Mouse (Mus musculus): Measurements from ENCODE around the gene Ankrd17. TPM values are rescaled to one million over a fixed set of nuclear protein-coding genes. Genes with fewer than 3 reads are reported as not detected.

The Ankrd17 gene
- total and polyA plus RNA-seq, 3 experiments = 34.6 to 67.3 (median 35.0) TPM

DNA sequence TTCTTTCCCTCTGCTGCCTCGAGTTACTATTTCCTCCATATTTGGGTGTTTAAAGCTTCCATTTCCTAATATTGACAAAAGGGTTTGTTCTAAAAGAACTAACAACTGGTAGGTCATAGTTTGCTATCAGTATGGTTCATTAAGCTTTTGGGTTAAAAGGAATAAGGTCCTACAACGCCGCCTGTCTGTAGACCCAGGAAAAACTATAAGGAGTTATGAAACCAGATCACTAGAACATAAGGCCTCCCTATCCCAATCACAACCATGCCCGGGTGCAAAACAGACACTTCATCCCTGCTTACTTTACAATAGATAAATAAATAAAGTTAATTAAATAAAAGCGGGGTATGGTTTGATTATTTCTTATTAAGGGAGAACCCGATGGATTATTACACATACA is 1.9 kb downstream of the Ankrd17 start (continued):
- TF ChIP-seq RCOR1 (IDR thresholded peaks at IDR 0.05; ENCODE audit: low read depth, low read length) = 0 out of 2 replicates have a peak, but pooled peaks have one; percentile 13
- no peak for TF ChIP-seq ZNF384 (IDR thresholded peaks at IDR 0.05; ENCODE audit: low read depth, low read length)
- no peak for TF ChIP-seq POLR2A (IDR thresholded peaks at IDR 0.05; ENCODE audit: control insufficient read depth in 1 of 2, insufficient read depth in 1 of 2, low read depth in 1 of 2, low read length in 2 of 2, poor library complexity in 1 of 2)
- no peak for TF ChIP-seq MAFK (IDR thresholded peaks at IDR 0.05; ENCODE audit: borderline replicate concordance, low read depth, low read length)
- TF ChIP-seq TAL1 (IDR thresholded peaks at IDR 0.05; ENCODE audit: low read length) = no peak
- peak in 2 of 3 experiments; percentile 51 to 76; a peak in 3 of 6 replicates for TF ChIP-seq CTCF (IDR thresholded peaks at IDR 0.05 in 2 of 3, conservative IDR thresholded peaks at IDR 0.05 in 1 of 3; ENCODE audit: control insufficient read depth in 1 of 3, insufficient read depth in 1 of 3, low read depth in 2 of 3, low read length in 3 of 3, poor library complexity in 1 of 3, severe bottlenecking in 1 of 3)
- TF ChIP-seq CHD2 (IDR thresholded peaks at IDR 0.05; ENCODE audit: low read length) = no peak
- TF ChIP-seq E2F4 (IDR thresholded peaks at IDR 0.05; ENCODE audit: borderline replicate concordance, low read depth, low read length) = no peak
- peak; percentile 40; the same call in 1 of the 2 replicates for TF ChIP-seq GATA1 (IDR thresholded peaks at IDR 0.05; ENCODE audit: low read depth, low read length)
- peak; percentile 58 for TF ChIP-seq RAD21 (IDR thresholded peaks at IDR 0.05; ENCODE audit: low read depth, low read length)
- peak; percentile 54 for TF ChIP-seq SMC3 (IDR thresholded peaks at IDR 0.05; ENCODE audit: low read depth, low read length)

DNA sequence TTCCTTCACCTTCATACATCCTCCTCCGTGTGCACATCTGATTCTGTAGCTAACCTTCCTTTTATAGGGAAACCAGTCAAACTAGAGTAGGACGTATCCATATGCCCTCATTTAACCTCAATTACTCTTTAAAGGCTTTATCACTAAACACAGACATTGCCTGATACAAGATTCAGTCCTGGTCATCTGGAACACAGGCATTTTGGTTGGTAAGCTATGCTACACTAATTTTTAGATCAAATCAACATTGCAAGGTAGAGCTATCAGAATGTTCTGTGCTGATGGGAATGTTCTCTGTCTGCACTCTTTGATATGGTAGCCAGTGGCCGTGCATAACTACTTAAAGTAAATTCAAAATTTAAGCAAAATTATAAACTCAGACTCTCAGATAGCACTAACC is 10.6 kb downstream of the Ankrd17 start:
- Histone ChIP-seq H3K27ac (ENCODE audit: control insufficient read depth, low read depth, low read length) (peak overlapping the region; percentile 58), H3K9me3 (replicated peaks; ENCODE audit: insufficient read depth, low read length) (no peaks in the 10 kb centered on the region), H3K36me3 (ENCODE audit: control insufficient read depth in 1 of 2, insufficient read depth in 2 of 2, low read length in 2 of 2) (peaks cover 27 to 65% of the 10 kb centered on the region in 2 experiments), H3K79me2 (ENCODE audit: control insufficient read depth, insufficient read depth, low read length, poor library complexity) (peaks cover 75% of the 10 kb centered on the region), H3K9ac (ENCODE audit: control insufficient read depth, low read depth, low read length, poor library complexity, severe bottlenecking) (no peak overlapping the region), H3K4me3 (ENCODE audit: control insufficient read depth in 1 of 2, insufficient read depth in 1 of 2, low read depth in 2 of 2, low read length in 2 of 2) (no peak overlapping the region), H3K27me3 (ENCODE audit: control insufficient read depth in 1 of 2, insufficient read depth in 2 of 2, low read length in 2 of 2) (no peaks in the 10 kb centered on the region), H3K4me1 (ENCODE audit: control insufficient read depth in 1 of 2, insufficient read depth in 2 of 2, low read length in 2 of 2) (peaks cover 17 to 36% of the 10 kb centered on the region in 2 experiments)
- DNase-seq (ENCODE audit: low read depth, low spot score) = peak; percentile 51
- TF ChIP-seq GATA1 (IDR thresholded peaks at IDR 0.05; ENCODE audit: low read depth, low read length) (peak; percentile 45; the same call in 1 of the 2 replicates), EP300 (IDR thresholded peaks at IDR 0.05; ENCODE audit: low read depth in 1 of 2, low read length in 2 of 2) (peak; percentile 60 to 67; a peak in 3 of 4 replicates), TCF12 (IDR thresholded peaks at IDR 0.05; ENCODE audit: low read depth, low read length) (peak; percentile 77), ETS1 (IDR thresholded peaks at IDR 0.05; ENCODE audit: low read depth, low read length) (peak; percentile 50; the same call in 1 of the 2 replicates), MYC (IDR thresholded peaks at IDR 0.05; ENCODE audit: low read depth, low read length) (no peak), CHD1 (IDR thresholded peaks at IDR 0.05; ENCODE audit: low read depth, low read length) (no peak), TAL1 (IDR thresholded peaks at IDR 0.05; ENCODE audit: low read length) (peak; percentile 63), ZC3H11A (IDR thresholded peaks at IDR 0.05; ENCODE audit: low read depth, low read length) (no peak), ZNF384 (IDR thresholded peaks at IDR 0.05; ENCODE audit: low read depth, low read length) (no peak)

All from MEL (cell line).